Mouse (Mus musculus) liver, postnatal 0 days (tissue): ENCODE results near the gene Gm14434. TPM values are rescaled to one million over a fixed set of nuclear protein-coding genes. Genes with fewer than 3 reads are reported as not detected.
"Not testable (repeated sequence)": the region's sequence is repeated elsewhere in the genome, so short reads cannot be mapped to it uniquely, and the experiment has no call there.

ENCODE experiments used
- ATAC-seq: fragments of 200-750 bp; cut with Nextera tagmentation; 2 replicates; pipeline ENCODE4 v1.8.0; 2017; ENCODE audit warnings: mild to moderate bottlenecking, moderate library complexity
- DNase-seq: peaks from one replicate; pipeline ENCODE4 v3.0.0-alpha.2; 2016
- H3K27ac ChIP-seq: fragments of 300-500 bp; sonication (generic); 2 replicates; pipeline ENCODE4 v1.5.1; 2014; ENCODE audit warnings: antibody characterized with exemption, moderate library complexity, mild to moderate bottlenecking, low read depth
- H3K27me3 ChIP-seq: fragments of 300-500 bp; sonication (generic); 2 replicates; pipeline ENCODE4 v1.6.1; 2014; ENCODE audit warnings: low read length, control low read depth, mixed read lengths; ENCODE audit not compliant: insufficient read depth
- H3K36me3 ChIP-seq: fragments of 300-500 bp; sonication (generic); replicated peaks from 2 replicates; pipeline ENCODE4 v1.6.1; 2014; ENCODE audit warnings: mild to moderate bottlenecking, control low read depth, low read length, moderate library complexity, mixed read lengths; ENCODE audit not compliant: insufficient read depth
- H3K4me1 ChIP-seq: fragments of 300-500 bp; sonication (generic); 2 replicates; pipeline ENCODE4 v1.6.1; 2014; ENCODE audit warnings: antibody characterized with exemption, mild to moderate bottlenecking, control low read depth; ENCODE audit not compliant: insufficient read depth
- H3K4me2 ChIP-seq: fragments of 300-500 bp; sonication (generic); 2 replicates; pipeline ENCODE4 v1.6.1; 2014; ENCODE audit warnings: low read depth, mild to moderate bottlenecking, low read length, moderate library complexity, mixed read lengths
- H3K4me3 ChIP-seq: fragments of 300-500 bp; sonication (generic); 2 replicates; pipeline ENCODE4 v1.5.1; 2014; ENCODE audit warnings: low read depth, low read length
- H3K9ac ChIP-seq: fragments of 300-500 bp; sonication (generic); replicated peaks from 2 replicates; pipeline ENCODE4 v1.6.1; 2014; ENCODE audit warnings: mild to moderate bottlenecking, moderate library complexity
- H3K9me3 ChIP-seq: fragments of 300-500 bp; sonication (generic); 2 replicates; pipeline ENCODE4 v1.6.1; 2016; ENCODE audit warnings: mild to moderate bottlenecking, control low read depth, low read length, mixed read lengths
- WGBS: fragments of 180-500 bp; shearing (Covaris S2); extraction: QIAGEN DNeasy Blood & Tissue Kit; methylation state at CpG from one replicate; pipeline ENCODE4 v1.1.7; 2014; ENCODE audit not compliant: insufficient replicate concordance; 5-methylcytosine and 5-hydroxymethylcytosine counted together
- polyA plus RNA-seq: library from polyadenylated mRNA; unstranded; fragments of >200 nt; fragmentation: Nextera tagmentation; extraction: Ambion mirVana; gene quantifications from 2 replicates; pipeline ENCODE4 v1.2.1, GENCODE M21; 2015

Gene Gm14434
- 2.0 and 5.4 TPM in 2 replicates for polyA plus RNA-seq

GRCm38 (mm10) chr2:176486683-176487082, at the start of gene Gm14434:
Gene Gm14434 (minus strand): TSS chr2:176486783.
- not testable (repeated sequence) for H3K4me2 ChIP-seq, DNase-seq, H3K4me1 ChIP-seq, H3K27ac ChIP-seq, H3K9ac ChIP-seq, ATAC-seq, H3K36me3 ChIP-seq, H3K27me3 ChIP-seq, H3K4me3 ChIP-seq, H3K9me3 ChIP-seq
- no CpG with 5 or more reads among the region's 4 CpGs for WGBS

- not testable (repeated sequence) for ATAC-seq, H3K27me3 ChIP-seq, H3K36me3 ChIP-seq, H3K27ac ChIP-seq, H3K4me1 ChIP-seq, H3K4me2 ChIP-seq, H3K4me3 ChIP-seq, H3K9ac ChIP-seq, H3K9me3 ChIP-seq, DNase-seq
- no CpG with 5 or more reads among the region's 9 CpGs for WGBS
Observed at GRCm38 (mm10) chr2:176520756-176521155, 34.2 kb upstream of the Gm14434 start, which contains the start of gene Zfp967. Gene Zfp967 (plus strand): TSS chr2:176521056.

- DNase-seq, H3K27me3 ChIP-seq, H3K27ac ChIP-seq, H3K4me2 ChIP-seq, H3K9ac ChIP-seq, H3K4me1 ChIP-seq, H3K4me3 ChIP-seq, H3K9me3 ChIP-seq, ATAC-seq, H3K36me3 ChIP-seq: not testable (repeated sequence)
- WGBS, result no CpG with 5 or more reads among the region's 6 CpGs
Observed at GRCm38 (mm10) chr2:176423294-176423693, 63.3 kb downstream of the Gm14434 start, which contains the start of gene Gm14435. Gene Gm14435 (plus strand): TSS chr2:176423594.

Other genes starting within 250 kb of the Gm14434 start
- gene Gm11009, start 167.3 kb downstream of the Gm14434 start, polyA plus RNA-seq, result not detected in 2 replicates
- 2.7 and 3.4 TPM in 2 replicates for gene Gm14435, start 63.2 kb downstream of the Gm14434 start, polyA plus RNA-seq
- not detected in 2 replicates for gene Zfp967, start 34.3 kb upstream of the Gm14434 start, polyA plus RNA-seq
- gene Gm14308, start 149.6 kb upstream of the Gm14434 start, polyA plus RNA-seq, result 0.90 and 3.6 TPM in 2 replicates
- 2.0 and 2.2 TPM in 2 replicates for gene Zfp973, start 183.7 kb upstream of the Gm14434 start, polyA plus RNA-seq
- gene Gm14305, start 221.5 kb upstream of the Gm14434 start, polyA plus RNA-seq, result 4.3 and 5.8 TPM in 2 replicates